Mouse (Mus musculus) embryonic facial prominence, embryonic 14.5 days (tissue): ENCODE measurements around the gene Pdzrn4. TPM values are rescaled to one million over a fixed set of nuclear protein-coding genes. Genes with fewer than 3 reads are reported as not detected.

Experiments
- ATAC-seq: fragments of 200-750 bp; cut with Nextera tagmentation; 2 replicates; pipeline ENCODE4 v1.8.0; 2017; ENCODE audit warnings: low read depth, moderate number of reproducible peaks, moderate TSS enrichment
- DNase-seq: peaks from one replicate; pipeline ENCODE4 v3.0.0-alpha.2; 2015; ENCODE audit warnings: low spot score
- H3K27ac ChIP-seq: fragments of 300-500 bp; sonication (generic); replicated peaks from 2 replicates; pipeline ENCODE4 v1.5.1; 2014; ENCODE audit warnings: low read depth, mild to moderate bottlenecking, low read length, moderate library complexity
- H3K27me3 ChIP-seq: fragments of 300-500 bp; sonication (generic); replicated peaks from 2 replicates; pipeline ENCODE4 v1.6.1; 2014; ENCODE audit warnings: low read length; ENCODE audit not compliant: control insufficient read depth, insufficient read depth
- H3K36me3 ChIP-seq: fragments of 300-500 bp; sonication (generic); 2 replicates; pipeline ENCODE4 v1.6.1; 2014; ENCODE audit warnings: low read length, mixed read lengths; ENCODE audit not compliant: control insufficient read depth, insufficient read depth
- H3K4me1 ChIP-seq: fragments of 300-500 bp; sonication (generic); 2 replicates; pipeline ENCODE4 v1.6.1; 2014; ENCODE audit warnings: antibody characterized with exemption, low read length; ENCODE audit not compliant: control insufficient read depth, insufficient read depth
- H3K4me2 ChIP-seq: fragments of 300-500 bp; sonication (generic); 2 replicates; pipeline ENCODE4 v1.6.1; 2014; ENCODE audit warnings: low read depth, mild to moderate bottlenecking, low read length, moderate library complexity, mixed read lengths
- H3K4me3 ChIP-seq: fragments of 300-500 bp; sonication (generic); 2 replicates; pipeline ENCODE4 v1.5.1; 2014; ENCODE audit warnings: low read depth, mild to moderate bottlenecking, low read length
- H3K9ac ChIP-seq: fragments of 300-500 bp; sonication (generic); 2 replicates; pipeline ENCODE4 v1.6.1; 2014; ENCODE audit warnings: low read depth, mild to moderate bottlenecking, low read length, moderate library complexity, mixed read lengths
- H3K9me3 ChIP-seq: fragments of 300-500 bp; sonication (generic); 2 replicates; pipeline ENCODE4 v1.6.1; 2016; ENCODE audit warnings: low read length; ENCODE audit not compliant: control insufficient read depth
- WGBS: fragments of 180-500 bp; shearing (Covaris S2); extraction: QIAGEN DNeasy Blood & Tissue Kit; methylation state at CpG from one replicate; pipeline ENCODE4 v1.1.7; 2014; 5-methylcytosine and 5-hydroxymethylcytosine counted together
- polyA plus RNA-seq: library from polyadenylated mRNA; unstranded; fragments of >200 nt; fragmentation: Nextera tagmentation; extraction: Ambion mirVana; gene quantifications from 2 replicates; pipeline ENCODE4 v1.2.1, GENCODE M21; 2014

The Pdzrn4 gene
- polyA plus RNA-seq, 1 experiment from 2014 or later, result 4.3 TPM

DNA sequence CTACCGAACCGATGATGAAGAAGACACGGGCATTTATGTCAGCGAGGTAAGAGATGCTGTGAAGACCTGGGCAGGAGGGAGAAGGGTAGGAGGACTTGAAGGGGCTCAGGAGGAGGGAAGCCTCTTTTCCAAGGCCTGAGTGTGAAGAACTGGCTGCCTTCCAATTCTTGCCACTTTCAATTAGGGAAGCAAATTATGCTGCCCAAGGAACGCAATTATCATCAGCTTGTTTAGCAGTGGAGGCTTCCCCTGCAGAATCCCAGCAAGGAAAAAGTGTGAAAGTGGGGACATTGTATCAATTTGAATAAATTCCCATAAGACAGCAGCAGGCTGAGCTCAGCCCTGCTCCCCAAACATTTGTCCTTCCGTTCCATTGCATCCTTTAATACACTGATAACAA lies 346.9 kb downstream of the Pdzrn4 start:
- H3K27ac ChIP-seq, result no peak overlapping the region
- H3K4me3 ChIP-seq, result no peak overlapping the region
- no peaks in the 10 kb centered on the region for H3K36me3 ChIP-seq
- H3K4me1 ChIP-seq, result peaks cover 2% of the 10 kb centered on the region; the same call in 1 of the 2 replicates
- no peak for ATAC-seq
- DNase-seq, result peak; percentile 27
- no peak overlapping the region for H3K9ac ChIP-seq
- WGBS, result 65% methylated on average over 6 of the region's 6 CpGs
- no peak overlapping the region for H3K4me2 ChIP-seq
- H3K9me3 ChIP-seq, result no peaks in the 10 kb centered on the region
- H3K27me3 ChIP-seq, result no peaks in the 10 kb centered on the region

DNA sequence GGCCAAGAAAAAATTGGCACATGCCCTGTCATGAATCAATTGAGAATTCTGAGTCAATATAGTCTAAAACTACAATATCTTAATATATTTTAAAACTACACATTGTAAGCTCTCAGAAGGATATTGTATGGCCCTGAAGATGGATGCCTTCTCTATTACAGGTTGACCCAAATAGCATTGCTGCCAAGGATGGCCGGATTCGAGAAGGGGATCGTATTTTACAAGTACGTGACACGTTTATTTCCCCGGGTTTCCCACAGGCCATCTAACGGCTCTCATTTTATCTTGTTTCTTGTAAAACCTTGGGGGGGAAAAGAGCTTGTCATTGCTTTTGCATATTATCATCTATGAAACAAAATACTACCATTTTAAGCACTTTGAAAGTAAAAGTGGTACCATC lies 349.4 kb downstream of the Pdzrn4 start:
- no peaks in the 10 kb centered on the region for H3K36me3 ChIP-seq
- H3K9me3 ChIP-seq, result no peaks in the 10 kb centered on the region

DNA sequence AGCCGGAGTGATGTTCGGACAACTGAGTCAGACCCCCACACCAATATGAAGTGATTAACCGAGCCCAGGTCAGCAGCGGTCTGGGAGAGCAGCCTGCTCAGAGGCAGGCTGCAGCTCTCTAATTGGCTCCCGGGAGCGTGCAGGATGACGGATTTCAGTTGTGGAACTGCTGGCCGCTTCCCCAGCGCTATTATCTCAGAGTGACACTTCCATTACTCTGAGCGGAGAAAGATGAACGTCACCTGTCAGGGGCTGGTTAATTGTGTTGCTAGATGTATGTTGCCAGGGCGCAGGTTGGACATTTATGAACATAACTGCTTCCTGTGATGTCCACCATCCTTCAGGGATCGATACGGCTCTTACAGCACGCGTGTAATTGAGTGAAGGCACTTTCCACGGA lies 355.5 kb downstream of the Pdzrn4 start:
- ATAC-seq (no peak), DNase-seq (no peak)
- H3K4me1 ChIP-seq, result no peaks in the 10 kb centered on the region
- no peaks in the 10 kb centered on the region for H3K9me3 ChIP-seq
- H3K4me3 ChIP-seq, result no peak overlapping the region
- H3K9ac ChIP-seq, result no peak overlapping the region
- WGBS, result 81% methylated on average over 17 of the region's 17 CpGs
- no peaks in the 10 kb centered on the region for H3K36me3 ChIP-seq
- no peaks in the 10 kb centered on the region for H3K27me3 ChIP-seq
- H3K4me2 ChIP-seq, result no peak overlapping the region
- no peak overlapping the region for H3K27ac ChIP-seq

More for the DNA sequence above, 349.4 kb downstream of the Pdzrn4 start:
- no peaks in the 10 kb centered on the region for H3K4me1 ChIP-seq
- H3K27ac ChIP-seq, result no peak overlapping the region
- no peak for DNase-seq
- ATAC-seq, result no peak
- H3K9ac ChIP-seq, result no peak overlapping the region
- H3K4me3 ChIP-seq, result no peak overlapping the region
- 86% methylated on average over 7 of the region's 7 CpGs for WGBS
- no peak overlapping the region for H3K4me2 ChIP-seq
- no peaks in the 10 kb centered on the region for H3K27me3 ChIP-seq

GRCm38 (mm10) chr15:92752578-92752977 lies 355.9 kb downstream of the Pdzrn4 start:
- DNase-seq (no peak), ATAC-seq (no peak)
- no peaks in the 10 kb centered on the region for H3K36me3 ChIP-seq
- no peak overlapping the region for H3K9ac ChIP-seq
- H3K4me3 ChIP-seq, result no peak overlapping the region
- no peak overlapping the region for H3K4me2 ChIP-seq
- no peaks in the 10 kb centered on the region for H3K9me3 ChIP-seq
- no peaks in the 10 kb centered on the region for H3K4me1 ChIP-seq
- no peak overlapping the region for H3K27ac ChIP-seq
- no peaks in the 10 kb centered on the region for H3K27me3 ChIP-seq
- WGBS, result 90% methylated on average over 13 of the region's 13 CpGs

GRCm38 (mm10) chr15:92757085-92757903 lies 360.6 kb downstream of the Pdzrn4 start:
- H3K4me3 ChIP-seq, result no peak overlapping the region
- ATAC-seq, result no peak
- H3K4me1 ChIP-seq, result no peaks in the 10 kb centered on the region
- no peaks in the 10 kb centered on the region for H3K9me3 ChIP-seq
- no peak overlapping the region for H3K4me2 ChIP-seq
- H3K36me3 ChIP-seq, result no peaks in the 10 kb centered on the region
- no peak overlapping the region for H3K9ac ChIP-seq
- H3K27ac ChIP-seq, result no peak overlapping the region
- DNase-seq, result peak; percentile 17
- no peaks in the 10 kb centered on the region for H3K27me3 ChIP-seq
- 55% methylated on average over 17 of the region's 17 CpGs for WGBS

GRCm38 (mm10) chr15:92759001-92759400 lies 362.3 kb downstream of the Pdzrn4 start:
- H3K27me3 ChIP-seq, result no peaks in the 10 kb centered on the region
- H3K27ac ChIP-seq, result no peak overlapping the region
- H3K36me3 ChIP-seq, result no peaks in the 10 kb centered on the region
- no peaks in the 10 kb centered on the region for H3K4me1 ChIP-seq
- H3K4me2 ChIP-seq, result no peak overlapping the region
- ATAC-seq (no peak), DNase-seq (no peak)
- 53% methylated on average over 8 of the region's 8 CpGs for WGBS
- no peak overlapping the region for H3K9ac ChIP-seq
- no peaks in the 10 kb centered on the region for H3K9me3 ChIP-seq
- no peak overlapping the region for H3K4me3 ChIP-seq

GRCm38 (mm10) chr15:92763303-92763702 lies 366.6 kb downstream of the Pdzrn4 start:
- ATAC-seq (no peak), DNase-seq (no peak)
- Histone ChIP-seq H3K27me3 (no peaks in the 10 kb centered on the region), H3K9ac (no peak overlapping the region), H3K36me3 (no peaks in the 10 kb centered on the region), H3K4me2 (no peak overlapping the region), H3K4me1 (no peaks in the 10 kb centered on the region), H3K27ac (no peak overlapping the region), H3K9me3 (no peaks in the 10 kb centered on the region), H3K4me3 (no peak overlapping the region)
- WGBS, result 79% methylated on average over 5 of the region's 5 CpGs

DNA sequence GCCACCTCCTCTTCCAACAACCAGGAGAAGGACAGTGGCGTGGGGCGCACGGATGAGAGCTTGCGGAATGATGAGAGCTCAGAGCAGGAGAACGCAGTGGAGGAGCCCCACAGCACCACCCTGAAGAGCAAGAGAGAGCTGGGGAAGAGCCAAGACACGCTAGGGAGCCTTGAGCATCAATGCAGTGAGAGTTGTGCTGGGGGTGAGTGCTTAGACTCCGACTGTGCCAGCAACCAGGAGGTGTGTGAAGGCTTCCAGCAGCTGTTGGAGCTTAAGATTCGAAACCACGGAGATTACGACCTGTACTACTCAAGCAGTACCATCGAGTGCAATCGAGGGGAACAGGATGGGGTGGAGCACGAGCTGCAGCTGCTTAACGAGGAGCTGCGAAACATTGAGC lies 372.9 kb downstream of the Pdzrn4 start:
- Histone ChIP-seq H3K27ac (no peak overlapping the region), H3K36me3 (no peaks in the 10 kb centered on the region), H3K9ac (no peak overlapping the region), H3K4me1 (no peaks in the 10 kb centered on the region), H3K4me2 (no peak overlapping the region), H3K4me3 (no peak overlapping the region), H3K9me3 (no peaks in the 10 kb centered on the region), H3K27me3 (no peaks in the 10 kb centered on the region)
- ATAC-seq (no peak), DNase-seq (no peak)
- WGBS, result 85% methylated on average over 15 of the region's 15 CpGs

DNA sequence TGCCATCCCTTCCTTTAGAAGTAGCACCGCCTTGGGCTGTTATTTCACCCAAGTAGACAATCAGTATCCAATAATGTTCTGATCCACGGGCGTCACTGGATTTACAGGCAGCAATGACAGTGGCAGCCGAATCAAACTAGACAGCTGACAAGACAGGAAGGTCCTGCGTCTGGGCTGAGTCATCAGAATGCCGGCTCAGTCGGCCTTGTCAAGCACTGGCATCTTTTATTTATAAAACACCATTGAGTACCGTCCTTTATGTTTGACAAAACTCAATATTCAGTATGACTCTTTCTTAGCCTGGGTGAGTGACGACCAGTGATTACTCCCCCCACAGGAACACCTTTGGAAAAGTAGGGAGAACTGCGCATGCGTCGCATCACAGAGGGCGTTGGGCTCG lies 391.4 kb downstream of the Pdzrn4 start:
- WGBS, result 81% methylated on average over 14 of the region's 14 CpGs
- no peak overlapping the region for H3K9ac ChIP-seq
- DNase-seq (no peak), ATAC-seq (no peak)
- no peak overlapping the region for H3K4me3 ChIP-seq
- no peaks in the 10 kb centered on the region for H3K36me3 ChIP-seq
- H3K9me3 ChIP-seq, result no peaks in the 10 kb centered on the region
- no peak overlapping the region for H3K27ac ChIP-seq
- no peaks in the 10 kb centered on the region for H3K27me3 ChIP-seq
- H3K4me1 ChIP-seq, result no peaks in the 10 kb centered on the region
- no peak overlapping the region for H3K4me2 ChIP-seq
